Mouse (Mus musculus): ENCODE data around the gene Ism2.

DNA sequence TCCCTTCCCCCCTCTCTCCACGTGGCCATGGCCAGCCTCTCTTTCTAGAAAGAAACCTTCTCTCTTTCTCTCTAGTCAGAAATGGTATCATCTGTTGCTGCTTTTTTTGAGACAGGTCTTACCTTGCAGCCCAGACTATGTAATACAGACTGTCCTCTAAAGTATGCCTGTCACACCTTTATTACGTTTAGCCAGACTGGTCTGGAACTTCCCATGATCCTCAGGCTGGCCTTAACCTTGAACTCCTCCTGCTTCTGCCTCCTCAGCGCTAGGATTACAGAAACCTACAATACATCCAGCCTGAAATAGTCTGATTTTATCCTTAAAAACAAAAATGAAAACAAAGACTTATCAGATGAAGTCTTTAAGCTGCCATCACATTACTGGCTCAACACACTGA, 19.7 kb upstream of the Ism2 start:
- TF ChIP-seq CTCF (IDR thresholded peaks at IDR 0.05 in 2 of 3, conservative IDR thresholded peaks at IDR 0.05 in 1 of 3; ENCODE audit: control insufficient read depth in 1 of 3, insufficient read depth in 1 of 3, low read depth in 2 of 3, low read length in 3 of 3, poor library complexity in 1 of 3, severe bottlenecking in 1 of 3) (no peak), MAZ (IDR thresholded peaks at IDR 0.05; ENCODE audit: low read depth, low read length) (no peak), TBP (IDR thresholded peaks at IDR 0.05; ENCODE audit: low read depth, low read length) (no peak), MXI1 (IDR thresholded peaks at IDR 0.05; ENCODE audit: low read depth, low read length) (no peak), TCF12 (IDR thresholded peaks at IDR 0.05; ENCODE audit: low read depth, low read length) (no peak), ZC3H11A (IDR thresholded peaks at IDR 0.05; ENCODE audit: low read depth, low read length) (no peak), MAX (IDR thresholded peaks at IDR 0.05; ENCODE audit: low read length) (no peak), HCFC1 (IDR thresholded peaks at IDR 0.05; ENCODE audit: low read depth, low read length) (no peak), JUND (IDR thresholded peaks at IDR 0.05; ENCODE audit: low read depth, low read length) (no peak), SMC3 (IDR thresholded peaks at IDR 0.05; ENCODE audit: low read depth, low read length) (no peak)

All from MEL (cell line).